Mouse (Mus musculus) embryonic facial prominence, embryonic 11.5 days (tissue): ENCODE results near the gene Gpat2. TPM values are rescaled to one million over a fixed set of nuclear protein-coding genes. Genes with fewer than 3 reads are reported as not detected.
A peak's percentile ranks its signal among the peaks of the same experiment; 100 is the strongest.

Experiments
- ATAC-seq: fragments of 200-750 bp; cut with Nextera tagmentation; replicated peaks from 2 replicates; pipeline ENCODE4 v1.8.0; 2017; ENCODE audit warnings: low read depth; ENCODE audit not compliant: insufficient number of reproducible peaks, low FRiP score, low TSS enrichment
- DNase-seq: peaks from one replicate; pipeline ENCODE4 v3.0.0-alpha.2; 2015; ENCODE audit warnings: low spot score
- H3K27ac ChIP-seq: fragments of 300-500 bp; sonication (generic); replicated peaks from 2 replicates; pipeline ENCODE4 v1.5.1; 2014; ENCODE audit warnings: mild to moderate bottlenecking, low read depth, low read length, control low read depth
- H3K27me3 ChIP-seq: fragments of 300-500 bp; sonication (generic); 2 replicates; pipeline ENCODE4 v1.6.1; 2014; ENCODE audit warnings: mild to moderate bottlenecking, low read length, moderate library complexity, mixed read lengths; ENCODE audit not compliant: control insufficient read depth, insufficient read depth
- H3K36me3 ChIP-seq: fragments of 300-500 bp; sonication (generic); replicated peaks from 2 replicates; pipeline ENCODE4 v1.6.1; 2014; ENCODE audit warnings: low read depth, mild to moderate bottlenecking, low read length, moderate library complexity, mixed read lengths; ENCODE audit not compliant: control insufficient read depth, insufficient read depth
- H3K4me1 ChIP-seq: fragments of 300-500 bp; sonication (generic); 2 replicates; pipeline ENCODE4 v1.6.1; 2014; ENCODE audit warnings: low read length, mixed read lengths; ENCODE audit not compliant: control insufficient read depth, insufficient read depth
- H3K4me2 ChIP-seq: fragments of 300-500 bp; sonication (generic); 2 replicates; pipeline ENCODE4 v1.6.1; 2014; ENCODE audit warnings: low read depth, mild to moderate bottlenecking, control low read depth, low read length, moderate library complexity
- H3K4me3 ChIP-seq: fragments of 300-500 bp; sonication (generic); 2 replicates; pipeline ENCODE4 v1.5.1; 2014; ENCODE audit warnings: low read depth, low read length, control low read depth
- H3K9ac ChIP-seq: fragments of 300-500 bp; sonication (generic); replicated peaks from 2 replicates; pipeline ENCODE4 v1.6.1; 2014; ENCODE audit warnings: mild to moderate bottlenecking, control low read depth, low read length
- H3K9me3 ChIP-seq: fragments of 300-500 bp; sonication (generic); replicated peaks from 2 replicates; pipeline ENCODE4 v1.6.1; 2016; ENCODE audit warnings: mild to moderate bottlenecking, low read length, inconsistent platforms, mixed read lengths; ENCODE audit not compliant: control insufficient read depth
- WGBS: fragments of 180-500 bp; shearing (Covaris S2); extraction: QIAGEN DNeasy Blood & Tissue Kit; methylation state at CpG from one replicate; pipeline ENCODE4 v1.1.7; 2014; 5-methylcytosine and 5-hydroxymethylcytosine counted together
- polyA plus RNA-seq: library from polyadenylated mRNA; unstranded; fragments of >200 nt; fragmentation: Nextera tagmentation; extraction: Ambion mirVana; gene quantifications from 2 replicates; pipeline ENCODE4 v1.2.1, GENCODE M21; 2014

Gpat2 gene
- polyA plus RNA-seq, 1 experiment from 2014 or later = not detected

- Histone ChIP-seq H3K9me3 (no peaks in the 10 kb centered on the region), H3K4me3 (no peak overlapping the region), H3K36me3 (no peaks in the 10 kb centered on the region), H3K9ac (no peak overlapping the region), H3K27ac (no peak overlapping the region), H3K27me3 (no peaks in the 10 kb centered on the region), H3K4me1 (no peaks in the 10 kb centered on the region; the same call in 1 of the 2 replicates), H3K4me2 (no peak overlapping the region)
- ATAC-seq = no peak
- DNase-seq = no peak
- 49% methylated on average over 3 of the region's 3 CpGs for WGBS
These were observed 21.8 kb downstream of the Gpat2 start for GRCm38 (mm10) chr2:127446847-127447246.

- Histone ChIP-seq H3K4me1 (no peaks in the 10 kb centered on the region; the same call in 1 of the 2 replicates), H3K27ac (no peak overlapping the region), H3K4me2 (no peak overlapping the region), H3K9ac (no peak overlapping the region), H3K27me3 (no peaks in the 10 kb centered on the region), H3K4me3 (no peak overlapping the region), H3K36me3 (no peaks in the 10 kb centered on the region), H3K9me3 (no peaks in the 10 kb centered on the region)
- no peak for DNase-seq
- no peak for ATAC-seq
- 38% methylated on average over 7 of the region's 7 CpGs for WGBS
These were observed 24.7 kb downstream of the Gpat2 start for GRCm38 (mm10) chr2:127449691-127450090.

- Histone ChIP-seq H3K4me1 (no peaks in the 10 kb centered on the region; the same call in 1 of the 2 replicates), H3K4me2 (no peak overlapping the region), H3K36me3 (no peaks in the 10 kb centered on the region), H3K9ac (no peak overlapping the region), H3K9me3 (no peaks in the 10 kb centered on the region), H3K27ac (no peak overlapping the region), H3K4me3 (no peak overlapping the region), H3K27me3 (no peaks in the 10 kb centered on the region)
- 52% methylated on average over 6 of the region's 6 CpGs for WGBS
- DNase-seq = no peak
- ATAC-seq = no peak
These were observed 26.7 kb downstream of the Gpat2 start for GRCm38 (mm10) chr2:127451748-127452147.

GRCm38 (mm10) chr2:127453141-127453540, 28.1 kb downstream of the Gpat2 start:
- Histone ChIP-seq H3K4me1 (no peaks in the 10 kb centered on the region; the same call in 1 of the 2 replicates), H3K4me2 (no peak overlapping the region), H3K27me3 (no peaks in the 10 kb centered on the region), H3K9ac (no peak overlapping the region), H3K4me3 (no peak overlapping the region), H3K36me3 (no peaks in the 10 kb centered on the region), H3K27ac (no peak overlapping the region), H3K9me3 (no peaks in the 10 kb centered on the region)
- WGBS = 76% methylated on average over 9 of the region's 9 CpGs
- DNase-seq (no peak), ATAC-seq (no peak; the same call in 1 of the 2 replicates)

GRCm38 (mm10) chr2:127453764-127454163, 28.8 kb downstream of the Gpat2 start:
- WGBS = 4% methylated on average over 5 of the region's 5 CpGs
- Histone ChIP-seq H3K9ac (no peak overlapping the region), H3K27ac (no peak overlapping the region), H3K9me3 (no peaks in the 10 kb centered on the region), H3K4me3 (no peak overlapping the region), H3K4me1 (no peaks in the 10 kb centered on the region; the same call in 1 of the 2 replicates), H3K36me3 (no peaks in the 10 kb centered on the region), H3K4me2 (no peak overlapping the region), H3K27me3 (no peaks in the 10 kb centered on the region)
- DNase-seq = peak; percentile 80
- no peak for ATAC-seq

GRCm38 (mm10) chr2:127459341-127459740, 34.3 kb downstream of the Gpat2 start:
- no peak overlapping the region for H3K27ac ChIP-seq
- DNase-seq (no peak), ATAC-seq (no peak)

GRCm38 (mm10) chr2:127461351-127461750, 36.4 kb downstream of the Gpat2 start:
- no peaks in the 10 kb centered on the region for H3K9me3 ChIP-seq
- no peak overlapping the region for H3K4me2 ChIP-seq
- no peak for ATAC-seq
- no peaks in the 10 kb centered on the region for H3K36me3 ChIP-seq
- no peak for DNase-seq
- H3K27ac ChIP-seq = no peak overlapping the region
- 37% methylated on average over 9 of the region's 9 CpGs for WGBS
- no peak overlapping the region for H3K9ac ChIP-seq
- H3K27me3 ChIP-seq = no peaks in the 10 kb centered on the region
- H3K4me1 ChIP-seq = no peaks in the 10 kb centered on the region
- no peak overlapping the region for H3K4me3 ChIP-seq

More at GRCm38 (mm10) chr2:127459341-127459740, 34.3 kb downstream of the Gpat2 start:
- WGBS = 85% methylated on average over 2 of the region's 2 CpGs
- no peaks in the 10 kb centered on the region for H3K4me1 ChIP-seq
- H3K9me3 ChIP-seq = no peaks in the 10 kb centered on the region
- no peak overlapping the region for H3K4me2 ChIP-seq
- no peaks in the 10 kb centered on the region for H3K36me3 ChIP-seq
- H3K27me3 ChIP-seq = no peaks in the 10 kb centered on the region
- no peak overlapping the region for H3K4me3 ChIP-seq
- H3K9ac ChIP-seq = no peak overlapping the region

GRCm38 (mm10) chr2:127462314-127462713, 37.3 kb downstream of the Gpat2 start:
- Histone ChIP-seq H3K9me3 (no peaks in the 10 kb centered on the region), H3K27me3 (no peaks in the 10 kb centered on the region), H3K4me2 (no peak overlapping the region), H3K36me3 (no peaks in the 10 kb centered on the region), H3K27ac (no peak overlapping the region), H3K4me3 (no peak overlapping the region), H3K9ac (no peak overlapping the region), H3K4me1 (no peaks in the 10 kb centered on the region)
- DNase-seq (peak; percentile 79), ATAC-seq (peak; percentile 40; the same call in 1 of the 2 replicates)
- WGBS = 9% methylated on average over 8 of the region's 8 CpGs
